Mouse (Mus musculus) kidney, embryonic 16.5 days (tissue): ENCODE data around the gene Sema4f. TPM values are rescaled to one million over a fixed set of nuclear protein-coding genes. Genes with fewer than 3 reads are reported as not detected.

Source experiments
- ATAC-seq: fragments of 200-750 bp; cut with Nextera tagmentation; 2 replicates; pipeline ENCODE4 v1.8.0; 2017; ENCODE audit warnings: moderate TSS enrichment; ENCODE audit not compliant: low FRiP score, low TSS enrichment
- H3K27ac ChIP-seq: fragments of 300-500 bp; sonication (generic); 2 replicates; pipeline ENCODE4 v1.5.1; 2014; ENCODE audit warnings: low read length
- H3K27me3 ChIP-seq: fragments of 300-500 bp; sonication (generic); 2 replicates; pipeline ENCODE4 v1.6.1; 2014; ENCODE audit warnings: low read length, control low read depth, mixed read lengths; ENCODE audit not compliant: insufficient read depth
- H3K36me3 ChIP-seq: fragments of 300-500 bp; sonication (generic); 2 replicates; pipeline ENCODE4 v1.6.1; 2014; ENCODE audit warnings: low read length, control low read depth, mixed read lengths; ENCODE audit not compliant: insufficient read depth
- H3K4me1 ChIP-seq: fragments of 300-500 bp; sonication (generic); 2 replicates; pipeline ENCODE4 v1.6.1; 2014; ENCODE audit warnings: low read length, control low read depth, mixed read lengths; ENCODE audit not compliant: insufficient read depth
- H3K4me2 ChIP-seq: fragments of 300-500 bp; sonication (generic); replicated peaks from 2 replicates; pipeline ENCODE4 v1.6.1; 2014; ENCODE audit warnings: low read depth, low read length
- H3K4me3 ChIP-seq: fragments of 300-500 bp; sonication (generic); 2 replicates; pipeline ENCODE4 v1.5.1; 2014; ENCODE audit warnings: mild to moderate bottlenecking, low read length
- H3K9ac ChIP-seq: fragments of 300-500 bp; sonication (generic); replicated peaks from 2 replicates; pipeline ENCODE4 v1.6.1; 2014; ENCODE audit warnings: low read length
- H3K9me3 ChIP-seq: fragments of 300-500 bp; sonication (generic); 2 replicates; pipeline ENCODE4 v1.6.1; 2016; ENCODE audit warnings: low read length, control low read depth
- WGBS: fragments of 180-500 bp; shearing (Covaris S2); extraction: QIAGEN DNeasy Blood & Tissue Kit; methylation state at CpG from one replicate; pipeline ENCODE4 v1.1.7; 2014; 5-methylcytosine and 5-hydroxymethylcytosine counted together
- polyA plus RNA-seq: library from polyadenylated mRNA; unstranded; fragments of >200 nt; fragmentation: Nextera tagmentation; extraction: Ambion mirVana; gene quantifications from 2 replicates; pipeline ENCODE4 v1.2.1, GENCODE M21; 2015

The Sema4f gene
- polyA plus RNA-seq, 1 experiment from 2014 or later = 1.6 TPM

DNA sequence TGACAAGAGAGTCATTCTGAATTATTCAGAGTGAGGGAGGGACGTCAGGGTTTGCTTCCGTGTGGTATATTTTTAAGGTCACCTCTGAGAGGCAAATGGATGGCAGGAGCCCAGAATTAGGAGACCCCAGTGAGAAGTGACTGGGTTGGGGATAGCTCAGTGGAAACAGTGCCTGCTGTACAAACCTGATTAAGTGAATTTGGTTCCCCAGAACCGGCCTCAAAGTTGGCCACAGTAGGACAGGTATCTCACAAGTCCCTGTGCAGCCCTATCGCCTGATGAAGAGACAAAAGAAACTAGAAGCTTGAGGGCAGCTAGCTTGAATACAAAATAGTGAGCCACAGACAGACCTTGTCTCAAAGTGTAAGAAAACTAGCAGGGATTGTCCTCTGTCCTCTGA is 23.1 kb downstream of the Sema4f start:
- H3K4me3 ChIP-seq = no peak overlapping the region
- no peak overlapping the region for H3K4me2 ChIP-seq
- H3K27ac ChIP-seq = no peak overlapping the region
- 78% methylated on average over 4 of the region's 4 CpGs for WGBS
- H3K9me3 ChIP-seq = no peaks in the 10 kb centered on the region
- H3K9ac ChIP-seq = no peak overlapping the region
- ATAC-seq = no peak
- no peaks in the 10 kb centered on the region for H3K36me3 ChIP-seq
- H3K4me1 ChIP-seq = no peaks in the 10 kb centered on the region
- H3K27me3 ChIP-seq = no peaks in the 10 kb centered on the region

- H3K4me2 ChIP-seq = no peak overlapping the region
- H3K9ac ChIP-seq = no peak overlapping the region
- ATAC-seq = no peak
- 22% methylated on average over 3 of the region's 3 CpGs for WGBS
- H3K9me3 ChIP-seq = no peaks in the 10 kb centered on the region
- no peaks in the 10 kb centered on the region for H3K36me3 ChIP-seq
- no peak overlapping the region for H3K4me3 ChIP-seq
- no peaks in the 10 kb centered on the region for H3K27me3 ChIP-seq
- no peak overlapping the region for H3K27ac ChIP-seq
- H3K4me1 ChIP-seq = no peaks in the 10 kb centered on the region
Observed at GRCm38 (mm10) chr6:82915889-82916288, 23.7 kb downstream of the Sema4f start.

DNA sequence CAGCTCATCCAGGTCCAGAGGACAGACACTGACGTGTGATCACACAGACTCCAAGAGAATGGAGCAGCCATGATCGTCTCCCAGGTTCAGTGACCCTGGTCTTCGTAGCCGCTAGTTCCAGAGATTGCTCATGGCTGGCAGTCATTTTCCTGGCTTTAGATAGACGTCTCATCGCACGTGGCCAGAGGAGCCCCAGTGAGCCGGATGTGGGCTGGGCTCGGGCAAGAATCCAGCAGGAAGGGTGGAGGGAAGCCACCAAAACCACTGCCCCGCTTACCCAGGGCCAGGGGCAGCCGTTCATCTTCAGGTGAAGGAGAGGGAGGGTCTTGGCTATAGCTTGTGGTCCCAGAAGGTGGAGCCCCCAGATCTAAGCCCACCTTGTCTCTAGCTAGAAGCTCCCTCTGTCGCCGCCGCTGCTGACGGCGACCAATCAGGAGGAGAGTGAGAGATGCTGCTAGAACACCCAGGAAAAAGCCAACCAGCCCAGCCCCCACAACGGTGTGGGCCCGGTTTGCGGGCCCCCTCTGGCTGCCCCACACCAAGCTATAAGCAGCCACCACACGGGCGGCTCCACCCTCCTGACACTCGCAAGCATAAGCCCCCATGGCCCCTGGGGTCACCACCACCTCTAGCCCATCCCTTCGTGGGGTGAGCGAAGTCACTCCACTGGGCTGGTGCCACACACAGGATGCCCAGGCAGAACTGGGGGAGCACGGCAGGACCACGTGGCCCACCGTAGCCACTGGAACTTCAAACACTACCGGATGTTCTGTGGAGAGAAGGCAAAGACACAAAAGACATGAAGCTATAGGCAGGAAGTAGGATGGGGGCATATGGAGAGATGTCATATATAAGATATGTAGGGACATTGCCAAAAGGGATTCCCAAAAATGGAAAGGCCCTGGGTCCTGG is 26.0 kb downstream of the Sema4f start:
- Histone ChIP-seq H3K9me3 (no peaks in the 10 kb centered on the region), H3K4me2 (no peak overlapping the region), H3K36me3 (no peaks in the 10 kb centered on the region), H3K4me1 (no peaks in the 10 kb centered on the region), H3K9ac (no peak overlapping the region), H3K4me3 (no peak overlapping the region), H3K27ac (no peak overlapping the region), H3K27me3 (no peaks in the 10 kb centered on the region)
- ATAC-seq = peak; percentile 5; the same call in 1 of the 2 replicates
- 79% methylated on average over 28 of the region's 28 CpGs for WGBS

DNA sequence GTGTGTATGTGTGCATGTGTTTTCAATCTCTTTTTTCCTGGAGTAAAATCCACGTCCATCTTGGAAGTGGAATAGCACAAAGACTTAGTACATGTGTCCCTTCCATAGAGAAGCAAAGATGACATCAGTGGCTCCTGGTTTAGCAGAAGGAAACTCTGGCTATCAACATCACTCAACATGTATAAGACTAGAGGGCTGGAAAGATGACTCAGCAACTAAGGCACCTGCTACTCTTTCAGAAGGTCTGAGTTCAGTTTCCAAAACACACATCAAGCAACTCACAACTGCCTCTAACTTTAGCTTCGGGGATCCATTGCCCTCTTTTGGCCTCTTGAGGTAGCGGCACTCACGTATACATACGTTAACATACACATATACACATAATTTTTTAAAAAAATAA is 28.3 kb downstream of the Sema4f start:
- ATAC-seq = no peak
- no peaks in the 10 kb centered on the region for H3K9me3 ChIP-seq
- no peaks in the 10 kb centered on the region for H3K27me3 ChIP-seq
- 89% methylated on average over 5 of the region's 5 CpGs for WGBS
- H3K4me2 ChIP-seq = no peak overlapping the region
- no peak overlapping the region for H3K4me3 ChIP-seq
- H3K27ac ChIP-seq = no peak overlapping the region
- H3K36me3 ChIP-seq = no peaks in the 10 kb centered on the region
- H3K4me1 ChIP-seq = no peaks in the 10 kb centered on the region
- H3K9ac ChIP-seq = no peak overlapping the region

GRCm38 (mm10) chr6:82909136-82909855 is 30.3 kb downstream of the Sema4f start:
- Histone ChIP-seq H3K4me1 (peaks cover 6% of the 10 kb centered on the region; the same call in 1 of the 2 replicates), H3K4me2 (0 out of 2 replicates have a peak overlapping the region, but pooled peaks have one; percentile 1), H3K27ac (no peak overlapping the region; the same call in 1 of the 2 replicates), H3K4me3 (no peak overlapping the region), H3K36me3 (no peaks in the 10 kb centered on the region), H3K9ac (no peak overlapping the region), H3K9me3 (no peaks in the 10 kb centered on the region), H3K27me3 (no peaks in the 10 kb centered on the region)
- WGBS = 43% methylated on average over 14 of the region's 14 CpGs
- ATAC-seq = peak; percentile 62; the same call in 1 of the 2 replicates

DNA sequence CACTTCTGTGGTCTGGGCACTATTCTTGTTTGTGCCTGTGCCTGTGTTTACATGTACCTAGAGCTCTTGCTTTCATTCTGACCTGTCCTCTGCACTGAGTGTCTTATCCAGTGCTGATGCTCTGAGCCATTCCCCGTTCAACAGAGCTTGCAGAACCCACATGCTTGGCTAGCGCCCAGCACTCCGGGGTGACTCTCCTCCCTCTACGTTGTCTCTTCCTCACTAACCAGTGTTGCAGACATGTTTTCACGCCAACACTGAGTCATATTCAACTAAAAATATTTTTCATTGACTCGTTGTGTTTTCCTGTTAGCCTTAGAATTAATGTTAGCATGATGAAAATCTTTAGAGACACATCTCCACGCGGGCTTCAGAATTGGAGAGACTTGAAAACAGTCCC is 31.5 kb downstream of the Sema4f start:
- Histone ChIP-seq H3K4me3 (no peak overlapping the region), H3K9me3 (no peaks in the 10 kb centered on the region), H3K4me2 (no peak overlapping the region), H3K36me3 (no peaks in the 10 kb centered on the region), H3K27ac (no peak overlapping the region), H3K4me1 (peaks cover 6% of the 10 kb centered on the region; the same call in 1 of the 2 replicates), H3K27me3 (no peaks in the 10 kb centered on the region), H3K9ac (no peak overlapping the region)
- no peak for ATAC-seq
- WGBS = 79% methylated on average over 8 of the region's 8 CpGs

- Histone ChIP-seq H3K9me3 (no peaks in the 10 kb centered on the region), H3K4me2 (no peak overlapping the region), H3K9ac (no peak overlapping the region), H3K27ac (no peak overlapping the region), H3K4me3 (no peak overlapping the region), H3K36me3 (no peaks in the 10 kb centered on the region), H3K4me1 (peaks cover 6% of the 10 kb centered on the region; the same call in 1 of the 2 replicates), H3K27me3 (no peaks in the 10 kb centered on the region)
- 89% methylated on average over 3 of the region's 3 CpGs for WGBS
- ATAC-seq = no peak
Observed at GRCm38 (mm10) chr6:82906985-82907384, 32.6 kb downstream of the Sema4f start.

DNA sequence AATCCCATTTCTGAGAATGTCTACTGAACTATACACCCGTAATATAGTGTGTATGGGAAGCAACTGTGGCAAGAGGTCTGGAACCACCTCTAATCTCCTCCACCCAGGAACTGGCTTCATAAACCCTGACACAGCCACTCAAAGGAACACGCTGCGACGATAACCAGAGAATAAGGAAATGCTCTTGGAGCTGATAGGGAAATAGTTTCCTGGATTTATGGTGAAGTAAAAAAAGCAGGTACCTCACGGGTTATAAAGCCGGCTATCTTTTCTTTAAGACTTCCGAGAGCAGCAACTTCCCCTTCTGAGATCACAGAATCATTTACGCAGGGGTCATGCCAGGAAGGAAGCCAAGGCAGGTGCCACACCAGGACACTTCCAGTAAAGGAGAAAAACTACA is 37.0 kb downstream of the Sema4f start:
- Histone ChIP-seq H3K4me2 (no peak overlapping the region), H3K4me1 (peaks cover 22% of the 10 kb centered on the region), H3K27me3 (peaks cover 2% of the 10 kb centered on the region; the same call in 1 of the 2 replicates), H3K27ac (no peak overlapping the region), H3K4me3 (no peak overlapping the region), H3K9ac (no peak overlapping the region), H3K9me3 (no peaks in the 10 kb centered on the region), H3K36me3 (no peaks in the 10 kb centered on the region)
- WGBS = 33% methylated on average over 8 of the region's 8 CpGs
- ATAC-seq = no peak

- Histone ChIP-seq H3K4me2 (no peak overlapping the region), H3K27me3 (peaks cover 2% of the 10 kb centered on the region; the same call in 1 of the 2 replicates), H3K27ac (peak overlapping the region; percentile 56), H3K9ac (no peak overlapping the region), H3K36me3 (no peaks in the 10 kb centered on the region), H3K9me3 (no peaks in the 10 kb centered on the region), H3K4me3 (no peak overlapping the region), H3K4me1 (peaks cover 16% of the 10 kb centered on the region)
- 16% methylated on average over 4 of the region's 4 CpGs for WGBS
- peak; percentile 75; the same call in 1 of the 2 replicates for ATAC-seq
Observed at GRCm38 (mm10) chr6:82898745-82899144, 40.8 kb downstream of the Sema4f start.
